Comparison of ENCODE assay signal across 14 mouse cellular contexts in the genomic region with DNA sequence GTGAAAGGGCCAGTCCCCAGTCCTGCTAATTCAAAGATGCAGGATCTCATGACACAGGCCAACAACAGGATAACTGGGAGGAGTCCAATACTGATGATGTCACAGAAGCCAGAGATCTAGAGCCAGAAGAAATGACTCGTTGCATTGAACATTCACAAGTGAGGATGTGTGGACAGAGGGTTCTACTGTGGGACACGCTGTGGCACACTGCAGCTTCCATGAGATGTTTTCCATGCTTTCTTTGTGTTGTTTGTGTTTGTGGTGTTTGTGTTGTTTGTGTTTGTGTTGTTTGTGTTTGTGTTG. TPM values are rescaled to one million over a fixed set of nuclear protein-coding genes. Genes with fewer than 3 reads are reported as not detected.
DNase-seq lines count a peak whose midpoint lies in the region; ATAC-seq and TF ChIP-seq lines count a peak whose summit lies in the region.
"Had no signal": no experiment of that assay in that cellular context is flagged by ENCODE, and none has a peak within 500 bp of the region (broad histone marks: within the 10 kb centered on the region; RNA-seq: fewer than 3 reads in every experiment).

No protein-coding gene starts in this region.

- no peaks in the 10 kb centered on the region for H3K27me3 ChIP-seq in hindbrain, embryonic 13.5 days
- no peaks in the 10 kb centered on the region for H3K27me3 ChIP-seq in hindbrain, embryonic 14.5 days (ENCODE audit: control insufficient read depth, insufficient read depth, low read length)
- no peaks in the 10 kb centered on the region for H3K27me3 ChIP-seq in liver, embryonic 16.5 days (ENCODE audit: control insufficient read depth, insufficient read depth, low read depth, low read length)
- H3K27me3 ChIP-seq: limb, embryonic 12.5 days; Patski had no signal

- H3K36me3 ChIP-seq in hindbrain, embryonic 13.5 days, result no peaks in the 10 kb centered on the region
- H3K36me3 ChIP-seq in hindbrain, embryonic 14.5 days (replicated peaks; ENCODE audit: control insufficient read depth, insufficient read depth), result no peaks in the 10 kb centered on the region
- H3K36me3 ChIP-seq in liver, embryonic 16.5 days (ENCODE audit: control insufficient read depth, insufficient read depth), result no peaks in the 10 kb centered on the region
- H3K36me3 ChIP-seq: limb, embryonic 12.5 days had no signal

- TF ChIP-seq CTCF in gastrocnemius, adult 2 months (IDR thresholded peaks at IDR 0.05), result no peak

- ATAC-seq in hindbrain, embryonic 13.5 days (ENCODE audit: low FRiP score), result 0 out of 2 replicates have a peak, but pooled peaks have one; percentile 24
- ATAC-seq in hindbrain, embryonic 14.5 days (ENCODE audit: low FRiP score), result no peak
- ATAC-seq in CD4-positive, CD25-positive, alpha-beta regulatory T cell, adult 4 months, result peak; percentile 65
- peak; percentile 43 for ATAC-seq in common myeloid progenitor, adult 5-6 weeks (replicated peaks; ENCODE audit: low read depth, poor library complexity, severe bottlenecking)
- peak; percentile 9 for ATAC-seq in liver, embryonic 16.5 days (ENCODE audit: low read depth)

- no peak overlapping the region for H3K27ac ChIP-seq in hindbrain, embryonic 13.5 days
- no peak overlapping the region for H3K27ac ChIP-seq in hindbrain, embryonic 14.5 days
- peak overlapping the region; percentile 87 for H3K27ac ChIP-seq in liver, embryonic 16.5 days (ENCODE audit: low read length)
- H3K27ac ChIP-seq in gastrocnemius, adult 2 months, result no peak overlapping the region
- H3K27ac ChIP-seq: kidney, postnatal 0 days; limb, embryonic 12.5 days had no signal

- H3K4me2 ChIP-seq in hindbrain, embryonic 13.5 days, result no peak overlapping the region
- no peak overlapping the region for H3K4me2 ChIP-seq in hindbrain, embryonic 14.5 days (replicated peaks)
- H3K4me2 ChIP-seq in liver, embryonic 16.5 days (ENCODE audit: low read depth, low read length), result peak overlapping the region; percentile 25; the same call in 1 of the 2 replicates
- H3K4me2 ChIP-seq: limb, embryonic 12.5 days had no signal

- no peaks in the 10 kb centered on the region for H3K9me3 ChIP-seq in hindbrain, embryonic 13.5 days
- H3K9me3 ChIP-seq in hindbrain, embryonic 14.5 days (ENCODE audit: control insufficient read depth, low read length), result no peaks in the 10 kb centered on the region
- H3K9me3 ChIP-seq in liver, embryonic 16.5 days (replicated peaks; ENCODE audit: control insufficient read depth, low read length), result no peaks in the 10 kb centered on the region
- H3K9me3 ChIP-seq: limb, embryonic 12.5 days had no signal

- no peak for DNase-seq in hindbrain, embryonic 14.5 days (ENCODE audit: low spot score)
- no peak for DNase-seq in spleen, postnatal 36 days (ENCODE audit: low spot score in 2 of 2)
- no peak for DNase-seq in gastrocnemius, adult 2 months

- no peaks in the 10 kb centered on the region for H3K4me1 ChIP-seq in hindbrain, embryonic 13.5 days (replicated peaks)
- H3K4me1 ChIP-seq in hindbrain, embryonic 14.5 days (replicated peaks; ENCODE audit: control insufficient read depth, insufficient read depth, low read length), result no peaks in the 10 kb centered on the region
- peaks cover 47% of the 10 kb centered on the region for H3K4me1 ChIP-seq in liver, embryonic 16.5 days (ENCODE audit: control insufficient read depth, low read depth, low read length)

- no peak overlapping the region for H3K4me3 ChIP-seq in hindbrain, embryonic 13.5 days
- H3K4me3 ChIP-seq in hindbrain, embryonic 14.5 days (replicated peaks; ENCODE audit: low read length), result no peak overlapping the region
- H3K4me3 ChIP-seq in liver, embryonic 16.5 days (ENCODE audit: low read depth, low read length), result no peak overlapping the region
- no peak overlapping the region for H3K4me3 ChIP-seq in gastrocnemius, adult 2 months
- H3K4me3 ChIP-seq: limb, embryonic 12.5 days had no signal

- H3K9ac ChIP-seq in hindbrain, embryonic 13.5 days, result no peak overlapping the region
- H3K9ac ChIP-seq in hindbrain, embryonic 14.5 days, result no peak overlapping the region
- H3K9ac ChIP-seq in liver, embryonic 16.5 days (ENCODE audit: low read depth, low read length), result no peak overlapping the region
- H3K9ac ChIP-seq: limb, embryonic 12.5 days had no signal

- intact Hi-C loops in gastrocnemius, adult 2 months (cut with DNase I), result loop anchor here (5.0 kb wide), 1 partner anchor 243 kb away; a partner anchor contains a TSS

- 76% methylated on average over 2 of the region's 2 CpGs for WGBS in hindbrain, embryonic 13.5 days
- WGBS in hindbrain, embryonic 14.5 days, result 73% methylated on average over 2 of the region's 2 CpGs
- 34% methylated on average over 2 of the region's 2 CpGs for WGBS in liver, embryonic 16.5 days (ENCODE audit: insufficient replicate concordance)

RNA-seq across cellular contexts. Expression of a gene that starts 39.1 kb away (rescaled TPM):
- 80.9 and 88.5 TPM in 2 replicates for polyA plus RNA-seq in hindbrain, embryonic 13.5 days (2015; fragmentation: Nextera tagmentation; extraction: Ambion mirVana)
- polyA plus RNA-seq in hindbrain, embryonic 14.5 days (2014; fragmentation: Nextera tagmentation; extraction: Ambion mirVana), result 83.0 and 83.3 TPM in 2 replicates
- polyA plus RNA-seq in CD4-positive, CD25-positive, alpha-beta regulatory T cell, adult 4 months (2017; shearing (Covaris generic)), result 10 to 100 TPM; 36.3 to 36.6 TPM
- total RNA-seq in common myeloid progenitor, adult 5-6 weeks (2017), result 94.4 and 110 TPM in 2 replicates
- polyA plus RNA-seq in liver, embryonic 16.5 days (2015; fragmentation: Nextera tagmentation; extraction: Ambion mirVana), result 33.4 and 34.1 TPM in 2 replicates
- total RNA-seq in gastrocnemius, adult 2 months (2021), result 10 to 100 TPM; 39.7 to 43.7 TPM

RNA-seq across cellular contexts. Expression of a gene that starts 42.7 kb away (rescaled TPM):
- 3.1 and 3.2 TPM in 2 replicates for polyA plus RNA-seq in hindbrain, embryonic 13.5 days (2015; fragmentation: Nextera tagmentation; extraction: Ambion mirVana)
- 3.9 and 4.5 TPM in 2 replicates for polyA plus RNA-seq in hindbrain, embryonic 14.5 days (2014; fragmentation: Nextera tagmentation; extraction: Ambion mirVana)
- polyA plus RNA-seq in CD4-positive, CD25-positive, alpha-beta regulatory T cell, adult 4 months (2017; shearing (Covaris generic)), result under 1 TPM; 0.62 to 0.75 TPM
- not detected in 2 replicates for total RNA-seq in common myeloid progenitor, adult 5-6 weeks (2017)
- 0.32 and 0.77 TPM in 2 replicates for polyA plus RNA-seq in liver, embryonic 16.5 days (2015; fragmentation: Nextera tagmentation; extraction: Ambion mirVana)
- total RNA-seq in gastrocnemius, adult 2 months (2021), result under 1 TPM; 0.31 to 0.84 TPM

RNA-seq across cellular contexts. Expression of a gene that starts 47.6 kb away (rescaled TPM):
- 1.9 and 2.4 TPM in 2 replicates for polyA plus RNA-seq in hindbrain, embryonic 13.5 days (2015; fragmentation: Nextera tagmentation; extraction: Ambion mirVana)
- polyA plus RNA-seq in hindbrain, embryonic 14.5 days (2014; fragmentation: Nextera tagmentation; extraction: Ambion mirVana), result 1.6 and 2.5 TPM in 2 replicates
- 1 to 10 TPM in 1 of 2 experiments, under 1 TPM in 1; 0.82 to 2.3 TPM for polyA plus RNA-seq in CD4-positive, CD25-positive, alpha-beta regulatory T cell, adult 4 months (2017; shearing (Covaris generic))
- not detected in 2 replicates for total RNA-seq in common myeloid progenitor, adult 5-6 weeks (2017)
- polyA plus RNA-seq in liver, embryonic 16.5 days (2015; fragmentation: Nextera tagmentation; extraction: Ambion mirVana), result 0.13 and 0.33 TPM in 2 replicates
- total RNA-seq in gastrocnemius, adult 2 months (2021), result not detected
- total RNA-seq: adrenal gland, adult 18-20 months had no signal

RNA-seq across cellular contexts. Expression of a gene that starts 50.9 kb away (rescaled TPM):
- 0.70 TPM in 1 of 2 replicates, not detected in the other for polyA plus RNA-seq in hindbrain, embryonic 13.5 days (2015; fragmentation: Nextera tagmentation; extraction: Ambion mirVana)
- polyA plus RNA-seq in hindbrain, embryonic 14.5 days (2014; fragmentation: Nextera tagmentation; extraction: Ambion mirVana), result not detected in 2 replicates
- not detected for polyA plus RNA-seq in CD4-positive, CD25-positive, alpha-beta regulatory T cell, adult 4 months (2017; shearing (Covaris generic))
- not detected in 2 replicates for total RNA-seq in common myeloid progenitor, adult 5-6 weeks (2017)
- polyA plus RNA-seq in liver, embryonic 16.5 days (2015; fragmentation: Nextera tagmentation; extraction: Ambion mirVana), result not detected in 2 replicates
- not detected for total RNA-seq in gastrocnemius, adult 2 months (2021)
- total RNA-seq: adrenal gland, adult 18-20 months; heart, adult 8-10 months; heart, postnatal 4 days; layer of hippocampus, postnatal 14 days had no signal
- polyA plus RNA-seq: limb, embryonic 12.5 days; Patski had no signal
